Mouse (Mus musculus) hindbrain, embryonic 11.5 days (tissue): ENCODE results near the gene 3110040M04Rik. TPM values are rescaled to one million over a fixed set of nuclear protein-coding genes. Genes with fewer than 3 reads are reported as not detected.
"Not testable (repeated sequence)": the region's sequence is repeated elsewhere in the genome, so short reads cannot be mapped to it uniquely, and the experiment has no call there.

Source experiments
- ATAC-seq: fragments of 200-750 bp; cut with Nextera tagmentation; 2 replicates; pipeline ENCODE4 v1.8.0; 2017; ENCODE audit warnings: mild to moderate bottlenecking, moderate TSS enrichment, moderate library complexity; ENCODE audit not compliant: low FRiP score
- DNase-seq: peaks from one replicate; pipeline ENCODE4 v3.0.0-alpha.2; 2015; ENCODE audit warnings: low spot score
- H3K27ac ChIP-seq: fragments of 300-500 bp; sonication (generic); 2 replicates; pipeline ENCODE4 v1.5.1; 2014; ENCODE audit warnings: mild to moderate bottlenecking, low read depth, low read length
- H3K27me3 ChIP-seq: fragments of 300-500 bp; sonication (generic); 2 replicates; pipeline ENCODE4 v1.6.1; 2014; ENCODE audit warnings: mild to moderate bottlenecking, low read length, moderate library complexity, mixed read lengths; ENCODE audit not compliant: control insufficient read depth, insufficient read depth
- H3K36me3 ChIP-seq: fragments of 300-500 bp; sonication (generic); 2 replicates; pipeline ENCODE4 v1.6.1; 2014; ENCODE audit warnings: mild to moderate bottlenecking, low read length, moderate library complexity, mixed read lengths; ENCODE audit not compliant: control insufficient read depth, insufficient read depth
- H3K4me1 ChIP-seq: fragments of 300-500 bp; sonication (generic); replicated peaks from 2 replicates; pipeline ENCODE4 v1.6.1; 2014; ENCODE audit warnings: low read length, mixed read lengths; ENCODE audit not compliant: control insufficient read depth, insufficient read depth
- H3K4me2 ChIP-seq: fragments of 300-500 bp; sonication (generic); replicated peaks from 2 replicates; pipeline ENCODE4 v1.6.1; 2014; ENCODE audit warnings: mild to moderate bottlenecking, low read depth, low read length
- H3K4me3 ChIP-seq: fragments of 300-500 bp; sonication (generic); 2 replicates; pipeline ENCODE4 v1.5.1; 2014; ENCODE audit warnings: low read depth, low read length
- H3K9ac ChIP-seq: fragments of 300-500 bp; sonication (generic); 2 replicates; pipeline ENCODE4 v1.6.1; 2014; ENCODE audit warnings: low read depth, low read length
- H3K9me3 ChIP-seq: fragments of 300-500 bp; sonication (generic); 2 replicates; pipeline ENCODE4 v1.6.1; 2016; ENCODE audit warnings: low read length; ENCODE audit not compliant: control insufficient read depth
- WGBS: fragments of 180-500 bp; shearing (Covaris S2); extraction: QIAGEN DNeasy Blood & Tissue Kit; methylation state at CpG from one replicate; pipeline ENCODE4 v1.1.7; 2014; 5-methylcytosine and 5-hydroxymethylcytosine counted together
- polyA plus RNA-seq: library from polyadenylated mRNA; unstranded; fragments of >200 nt; fragmentation: Nextera tagmentation; extraction: Ambion mirVana; gene quantifications from 2 replicates; pipeline ENCODE4 v1.2.1, GENCODE M21; 2014

3110040M04Rik gene
- polyA plus RNA-seq, 1 experiment from 2014 or later: 0.57 TPM

- H3K4me2 ChIP-seq, H3K27ac ChIP-seq, H3K9me3 ChIP-seq, H3K4me3 ChIP-seq, DNase-seq, H3K4me1 ChIP-seq, H3K36me3 ChIP-seq, H3K27me3 ChIP-seq, H3K9ac ChIP-seq: not testable (repeated sequence)
- WGBS: 81% methylated on average over 3 of the region's 5 CpGs
- ATAC-seq: peak; percentile 47; the same call in 1 of the 2 replicates
Measured at GRCm38 (mm10) chr1:151208493-151208892, 4.6 kb downstream of the 3110040M04Rik start.

- not testable (repeated sequence) for H3K9me3 ChIP-seq, ATAC-seq, H3K4me1 ChIP-seq, H3K9ac ChIP-seq, H3K36me3 ChIP-seq, DNase-seq, H3K4me3 ChIP-seq, H3K27ac ChIP-seq, H3K4me2 ChIP-seq, H3K27me3 ChIP-seq
Measured at GRCm38 (mm10) chr1:151208944-151209343, 5.0 kb downstream of the 3110040M04Rik start.

DNA sequence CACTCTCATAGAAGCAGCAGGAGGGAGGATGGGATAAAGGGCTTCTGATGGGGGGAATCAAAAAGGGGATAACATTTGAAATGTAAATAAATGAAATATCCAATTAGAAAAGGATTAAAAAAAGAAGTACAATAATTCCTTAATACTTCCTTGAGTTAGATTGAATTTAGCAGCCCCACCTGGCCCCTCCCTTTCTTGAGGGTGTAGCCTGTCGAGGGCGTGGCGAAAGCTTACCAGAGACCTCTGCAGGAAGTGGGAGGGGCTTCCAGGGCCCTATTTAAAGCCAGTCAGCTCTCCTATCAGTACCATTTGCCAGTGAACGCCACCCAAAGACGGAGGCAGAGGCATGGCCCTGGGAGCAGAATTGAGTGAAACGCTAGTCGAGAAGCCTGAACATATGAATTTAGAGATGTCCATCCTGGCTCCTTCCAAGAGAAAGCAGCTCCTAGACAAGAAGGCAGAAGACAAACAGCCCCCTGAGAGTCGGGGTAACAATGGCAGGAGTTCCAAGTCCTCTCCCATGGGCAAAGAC, 6.0 kb downstream of the 3110040M04Rik start, which contains the start of gene Gm47996:
Gene Gm47996 (plus strand): TSS at position 308 of the 532 bp plus-strand sequence.
- H3K9ac ChIP-seq, H3K4me1 ChIP-seq, H3K27ac ChIP-seq, H3K27me3 ChIP-seq, H3K9me3 ChIP-seq, H3K36me3 ChIP-seq, ATAC-seq, H3K4me3 ChIP-seq, H3K4me2 ChIP-seq, DNase-seq: not testable (repeated sequence)
- 93% methylated on average over 4 of the region's 8 CpGs for WGBS

- not testable (repeated sequence) for H3K4me3 ChIP-seq, H3K27ac ChIP-seq, H3K36me3 ChIP-seq, ATAC-seq, H3K4me2 ChIP-seq, H3K27me3 ChIP-seq, H3K4me1 ChIP-seq, H3K9ac ChIP-seq, H3K9me3 ChIP-seq, DNase-seq
- 91% methylated on average over 5 of the region's 5 CpGs for WGBS
Measured at GRCm38 (mm10) chr1:151211666-151212065, 7.7 kb downstream of the 3110040M04Rik start.

GRCm38 (mm10) chr1:151214862-151215261, 10.9 kb downstream of the 3110040M04Rik start:
- Histone ChIP-seq H3K27ac (no peak overlapping the region), H3K27me3 (no peaks in the 10 kb centered on the region), H3K4me1 (no peaks in the 10 kb centered on the region), H3K4me3 (no peak overlapping the region), H3K9me3 (no peaks in the 10 kb centered on the region), H3K36me3 (no peaks in the 10 kb centered on the region), H3K9ac (no peak overlapping the region), H3K4me2 (no peak overlapping the region)
- WGBS: 76% methylated on average over 2 of the region's 2 CpGs
- no peak for DNase-seq
- no peak for ATAC-seq

DNA sequence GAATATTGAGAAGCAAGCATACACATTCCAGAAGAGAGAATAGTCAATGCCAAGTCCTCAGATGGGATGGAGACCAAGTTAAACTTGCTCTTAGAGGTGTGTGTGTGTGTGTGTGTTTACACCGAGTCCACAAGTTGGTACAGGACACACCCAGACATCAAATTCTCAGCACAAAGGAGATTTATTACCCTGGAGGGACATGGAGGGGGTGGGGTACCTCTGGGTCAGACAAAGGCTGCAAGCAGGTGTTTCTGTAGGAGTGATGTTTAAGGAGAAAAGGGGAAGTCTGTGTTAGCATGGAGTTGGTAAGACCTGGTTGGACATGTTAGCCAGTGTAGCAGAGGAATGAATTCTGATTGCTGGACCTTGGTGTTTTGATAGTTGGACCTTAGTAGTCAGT, 12.1 kb downstream of the 3110040M04Rik start:
- ATAC-seq (no peak), DNase-seq (no peak)
- no peak overlapping the region for H3K9ac ChIP-seq
- H3K4me2 ChIP-seq: no peak overlapping the region
- no peak overlapping the region for H3K4me3 ChIP-seq
- no peaks in the 10 kb centered on the region for H3K9me3 ChIP-seq
- no peaks in the 10 kb centered on the region for H3K4me1 ChIP-seq
- no peak overlapping the region for H3K27ac ChIP-seq
- no peaks in the 10 kb centered on the region for H3K36me3 ChIP-seq
- 63% methylated on average over 1 of the region's 1 CpGs for WGBS
- no peaks in the 10 kb centered on the region for H3K27me3 ChIP-seq

GRCm38 (mm10) chr1:151216417-151216816, 12.5 kb downstream of the 3110040M04Rik start:
- WGBS: 74% methylated on average over 3 of the region's 3 CpGs
- H3K4me2 ChIP-seq: no peak overlapping the region
- no peak overlapping the region for H3K9ac ChIP-seq
- H3K36me3 ChIP-seq: no peaks in the 10 kb centered on the region
- no peaks in the 10 kb centered on the region for H3K9me3 ChIP-seq
- H3K4me3 ChIP-seq: no peak overlapping the region
- H3K27ac ChIP-seq: no peak overlapping the region
- DNase-seq (no peak), ATAC-seq (no peak)
- H3K4me1 ChIP-seq: no peaks in the 10 kb centered on the region
- no peaks in the 10 kb centered on the region for H3K27me3 ChIP-seq

DNA sequence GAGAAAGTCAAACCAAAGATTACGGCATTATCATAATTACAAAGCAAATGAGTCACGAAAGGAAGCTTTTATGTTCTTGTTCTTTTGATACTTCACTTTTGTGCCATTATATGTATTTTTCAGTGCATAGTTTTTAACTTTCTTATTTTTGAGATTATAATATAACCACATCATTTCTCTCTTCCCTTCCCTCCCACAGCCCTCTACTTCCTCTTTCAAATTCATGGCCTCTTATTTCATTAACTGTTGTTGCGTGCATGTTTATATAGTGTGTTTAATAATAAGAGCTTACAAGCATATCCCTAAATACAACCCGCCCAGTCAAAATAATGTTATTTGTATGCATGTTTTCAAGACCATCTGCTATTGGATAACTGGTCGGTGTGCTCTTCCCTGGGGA, 15.1 kb downstream of the 3110040M04Rik start:
- Histone ChIP-seq H3K9ac (no peak overlapping the region), H3K9me3 (no peaks in the 10 kb centered on the region), H3K4me2 (no peak overlapping the region), H3K36me3 (no peaks in the 10 kb centered on the region), H3K4me3 (no peak overlapping the region), H3K4me1 (no peaks in the 10 kb centered on the region), H3K27ac (no peak overlapping the region), H3K27me3 (no peaks in the 10 kb centered on the region)
- no peak for ATAC-seq
- no peak for DNase-seq
- WGBS: 88% methylated on average over 5 of the region's 5 CpGs

- WGBS: 71% methylated on average over 7 of the region's 7 CpGs
- no peak for DNase-seq
- ATAC-seq: no peak
Measured at GRCm38 (mm10) chr1:151220098-151220497, 16.2 kb downstream of the 3110040M04Rik start.

More at GRCm38 (mm10) chr1:151220098-151220497, 16.2 kb downstream of the 3110040M04Rik start:
- H3K27me3 ChIP-seq: no peaks in the 10 kb centered on the region
- no peak overlapping the region for H3K4me2 ChIP-seq
- no peaks in the 10 kb centered on the region for H3K9me3 ChIP-seq
- H3K9ac ChIP-seq: no peak overlapping the region
- H3K36me3 ChIP-seq: no peaks in the 10 kb centered on the region
- no peaks in the 10 kb centered on the region for H3K4me1 ChIP-seq
- H3K27ac ChIP-seq: no peak overlapping the region
- no peak overlapping the region for H3K4me3 ChIP-seq
